Mouse (Mus musculus): Measurements from ENCODE around the gene Tmem202.

Gene Tmem202

DNA sequence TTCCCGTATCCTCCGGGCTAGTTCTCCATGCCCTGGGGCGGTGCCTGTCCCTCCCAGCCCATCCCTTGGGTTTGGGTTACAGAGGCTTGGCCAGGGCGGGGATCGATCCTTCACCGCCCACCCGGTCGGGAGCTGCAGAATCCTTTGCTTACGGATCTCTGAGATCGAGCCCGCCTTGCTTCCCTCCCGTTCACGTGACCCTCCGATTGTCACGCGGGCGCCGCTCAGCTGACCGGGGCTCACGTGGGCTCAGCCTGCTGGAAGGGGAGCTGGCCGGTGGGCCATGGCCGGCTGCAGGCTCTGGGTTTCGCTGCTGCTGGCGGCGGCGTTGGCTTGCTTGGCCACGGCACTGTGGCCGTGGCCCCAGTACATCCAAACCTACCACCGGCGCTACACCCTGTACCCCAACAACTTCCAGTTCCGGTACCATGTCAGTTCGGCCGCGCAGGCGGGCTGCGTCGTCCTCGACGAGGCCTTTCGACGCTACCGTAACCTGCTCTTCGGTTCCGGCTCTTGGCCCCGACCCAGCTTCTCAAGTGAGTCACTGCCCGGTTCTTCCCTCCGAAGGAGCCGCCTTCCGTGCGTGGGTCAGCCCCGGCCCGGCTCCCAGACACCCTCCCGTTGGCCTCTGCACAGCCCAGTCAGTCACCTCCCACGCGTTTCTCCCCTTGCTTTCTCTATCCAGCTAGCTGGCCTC lies at the start of gene Tmem202, which contains the start of gene Hexa:
Gene Tmem202 (minus strand): TSS at position 407 of the 697 bp plus-strand sequence.
Gene Hexa (plus strand): TSS at position 100 of the 697 bp plus-strand sequence.
- DNase-seq (ENCODE audit: low spot score in 2 of 2): peak; percentile 81 to 82

DNA sequence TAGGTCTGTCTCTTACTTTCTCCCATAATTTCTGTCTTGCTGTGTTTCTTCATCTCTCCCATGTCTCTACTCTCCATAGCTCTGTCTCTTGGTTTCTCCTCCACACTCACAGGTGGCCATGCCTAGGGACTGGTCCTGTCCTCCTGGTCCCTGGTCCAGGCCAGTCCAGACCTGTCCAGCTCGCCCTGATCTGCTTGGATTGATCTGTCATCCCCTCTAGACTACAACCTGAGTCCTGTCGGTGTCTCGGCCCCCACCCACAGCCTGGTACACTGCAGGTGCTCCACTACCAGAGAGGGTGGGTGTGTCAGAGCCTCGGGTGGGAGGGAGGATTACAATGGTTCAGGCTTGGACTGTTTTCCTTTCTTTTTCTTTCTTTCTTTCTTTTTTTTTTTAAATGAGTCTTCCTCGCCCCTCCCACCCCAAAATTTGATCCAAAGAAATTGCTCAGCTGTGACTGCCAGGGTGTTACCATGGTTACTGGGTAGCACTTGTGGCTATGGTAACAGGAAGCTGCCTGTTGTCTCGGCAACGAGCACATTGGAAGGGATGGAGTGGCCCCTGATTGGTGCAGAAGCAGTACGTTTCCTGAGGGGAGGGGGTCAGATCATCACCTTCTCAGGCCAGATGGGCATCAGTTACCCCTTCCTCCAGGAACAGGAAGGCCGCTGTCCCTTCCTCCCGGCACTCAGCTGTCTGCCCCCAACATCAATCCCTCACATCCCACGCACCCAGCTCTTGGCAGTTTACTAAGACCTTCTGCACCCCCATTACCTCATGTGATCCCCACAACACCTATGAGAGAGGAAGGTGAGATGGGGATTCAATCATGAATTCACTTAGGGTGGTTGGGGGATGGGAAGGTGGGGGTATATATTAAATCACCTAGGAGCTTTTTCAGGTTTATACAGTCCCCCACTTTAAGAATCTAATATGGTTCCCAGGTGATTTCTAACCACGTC lies 49.3 kb upstream of the Tmem202 start:
- DNase-seq (ENCODE audit: low spot score in 2 of 2): no peak

DNA sequence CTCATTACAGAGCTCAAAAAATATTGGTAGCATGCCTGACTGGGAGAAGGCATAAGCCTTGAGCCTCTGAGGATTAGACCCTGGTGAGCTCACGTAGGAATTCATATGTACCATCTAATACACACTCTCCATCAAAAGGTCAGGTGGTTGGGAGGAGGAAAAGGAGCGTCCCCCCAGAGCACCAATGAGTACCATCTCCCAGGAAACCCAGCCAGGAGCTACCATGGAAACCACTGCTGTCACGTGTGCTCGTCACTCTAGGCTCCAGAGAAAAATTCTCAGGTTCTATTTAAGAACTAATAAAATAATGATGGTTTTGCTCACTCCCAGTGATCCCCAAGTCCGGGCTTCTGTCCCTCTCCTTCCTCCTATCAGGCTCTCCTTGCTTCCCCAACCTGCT lies 48.6 kb upstream of the Tmem202 start:
- no peak for DNase-seq (ENCODE audit: low spot score in 2 of 2)

DNA sequence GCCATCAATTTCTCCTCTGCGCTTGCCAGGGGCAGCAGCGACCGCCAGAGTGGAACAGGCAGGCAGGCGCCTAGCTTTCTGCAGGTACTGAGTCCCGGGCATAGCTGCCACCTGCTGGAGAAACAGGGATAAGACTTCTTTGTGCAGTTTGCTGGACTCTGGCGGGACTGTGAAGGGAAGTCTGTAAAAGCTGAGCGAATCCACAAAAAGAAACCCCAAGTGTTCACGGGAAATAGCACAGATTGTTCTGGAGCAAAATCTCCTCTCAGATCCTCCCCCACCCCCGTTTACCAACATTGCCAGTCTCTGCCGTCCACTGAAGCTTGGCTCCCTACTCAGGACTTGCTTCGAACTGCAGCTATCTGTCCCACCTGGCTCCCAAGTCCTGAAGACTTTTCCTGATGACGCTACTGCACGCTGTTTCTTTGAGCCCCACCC lies 45.2 kb upstream of the Tmem202 start:
- peak; percentile 54 to 63 for DNase-seq (ENCODE audit: low spot score in 2 of 2)

DNA sequence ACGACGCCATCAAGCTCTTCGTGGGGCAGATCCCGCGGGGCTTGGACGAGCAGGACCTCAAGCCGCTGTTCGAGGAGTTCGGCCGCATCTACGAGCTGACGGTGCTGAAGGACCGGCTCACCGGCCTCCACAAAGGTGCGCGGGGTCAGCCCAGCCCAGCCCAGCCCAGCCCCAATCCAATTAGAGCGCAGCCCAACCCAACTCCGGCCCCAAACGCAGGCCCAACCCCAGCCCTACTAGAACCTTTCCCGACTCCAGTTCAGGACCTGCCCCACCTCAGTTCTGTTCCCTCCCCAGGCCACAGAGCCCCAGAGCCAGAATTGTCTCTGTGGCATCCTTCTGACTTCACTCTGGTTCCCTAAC lies 38.8 kb upstream of the Tmem202 start:
- no peak for DNase-seq (ENCODE audit: low spot score in 2 of 2)

DNA sequence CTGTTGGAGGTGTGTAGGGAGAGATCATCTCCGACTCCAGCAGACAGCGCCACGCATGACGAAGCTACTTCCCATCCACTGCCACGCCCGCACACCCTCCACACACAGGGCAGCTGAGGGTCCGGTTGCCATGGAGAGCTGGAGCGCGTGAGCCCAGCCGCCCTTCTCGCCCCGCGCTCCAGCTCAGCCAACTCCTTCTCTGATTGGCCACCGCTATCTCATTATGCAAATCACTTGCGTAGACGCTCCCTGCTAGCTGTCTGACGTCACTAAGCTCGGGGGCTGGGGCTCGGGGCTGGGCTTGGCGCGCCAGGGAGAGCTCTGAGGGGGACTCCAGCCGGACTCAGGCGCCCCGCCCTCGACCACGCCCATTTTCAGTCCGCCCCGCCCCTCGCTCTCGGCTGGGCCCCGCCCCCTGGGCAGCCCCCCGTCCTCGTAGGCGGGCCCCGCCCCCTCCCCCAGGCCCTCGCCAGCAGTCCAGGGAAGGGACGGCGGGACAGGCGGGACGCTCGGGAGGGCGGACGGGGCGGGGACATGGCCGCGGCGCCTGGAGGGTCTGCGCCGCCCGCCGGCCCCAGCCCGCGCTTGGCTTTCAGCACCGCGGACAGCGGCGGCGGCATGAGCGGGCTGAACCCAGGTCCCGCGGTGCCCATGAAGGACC lies 38.3 kb upstream of the Tmem202 start, which contains the start of gene Celf6:
Gene Celf6 (plus strand): TSS at position 74 of the 661 bp plus-strand sequence.
- DNase-seq (ENCODE audit: low spot score in 2 of 2): peak; percentile 52 to 53

DNA sequence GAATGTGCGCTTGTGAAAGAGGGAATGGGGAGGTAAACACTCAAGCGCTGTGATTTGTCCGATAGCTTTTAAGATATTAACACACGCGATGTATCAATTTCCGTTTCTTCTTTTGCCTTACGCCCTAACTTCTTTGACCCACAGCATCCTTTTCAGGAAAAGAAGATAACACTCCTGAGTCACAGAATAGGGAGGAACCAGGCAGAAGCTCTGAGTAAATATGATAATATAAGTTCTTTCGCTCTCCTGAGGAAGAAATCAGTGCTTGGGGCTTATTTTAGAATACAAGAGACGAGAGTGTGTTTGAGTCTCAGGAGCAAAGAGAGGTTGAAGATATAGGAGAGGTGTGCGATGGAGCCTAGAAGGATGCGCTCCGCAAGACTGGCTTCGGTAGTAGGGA lies 37.8 kb upstream of the Tmem202 start:
- DNase-seq (ENCODE audit: low spot score in 2 of 2): no peak

DNA sequence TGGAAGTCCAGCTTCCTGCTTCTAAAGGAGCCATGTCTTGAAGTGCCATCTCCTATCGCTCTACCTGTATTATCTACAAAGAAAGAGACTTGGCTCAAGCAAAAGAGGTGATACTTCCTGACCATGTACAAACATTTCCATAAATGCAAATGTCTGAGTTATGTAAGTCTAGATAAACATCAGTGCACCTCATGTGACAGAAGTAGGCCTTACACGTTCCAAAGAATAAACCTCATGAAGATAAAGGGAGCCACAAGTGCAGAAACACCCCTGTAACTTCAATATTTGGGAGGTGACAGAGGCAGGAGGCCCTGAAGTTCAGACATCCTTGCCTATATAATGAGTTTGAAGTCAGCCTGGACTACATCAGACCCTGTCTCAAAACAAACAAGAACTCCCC lies 32.2 kb upstream of the Tmem202 start:
- no peak for DNase-seq (ENCODE audit: low spot score in 2 of 2)

DNA sequence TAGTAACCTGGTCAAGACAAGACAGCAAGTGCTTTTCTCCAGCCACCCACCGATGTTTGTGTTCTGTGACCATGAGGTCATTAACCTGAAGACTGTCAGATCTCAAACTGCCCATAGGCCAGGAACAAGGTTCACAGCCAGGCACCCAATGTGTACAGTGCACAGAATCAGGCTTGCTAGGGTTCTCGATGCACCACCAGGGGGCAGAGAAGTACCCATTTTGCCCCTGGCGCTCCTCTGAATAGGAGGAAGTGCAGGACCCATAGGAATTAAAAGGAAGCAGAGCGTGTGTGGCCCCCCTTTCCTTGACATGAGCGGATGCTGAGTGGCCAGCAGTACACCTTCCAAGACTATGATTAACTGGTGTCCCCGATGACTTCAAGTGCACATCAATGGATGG lies 27.5 kb upstream of the Tmem202 start:
- DNase-seq (ENCODE audit: low spot score in 2 of 2): peak; percentile 53 to 57

DNA sequence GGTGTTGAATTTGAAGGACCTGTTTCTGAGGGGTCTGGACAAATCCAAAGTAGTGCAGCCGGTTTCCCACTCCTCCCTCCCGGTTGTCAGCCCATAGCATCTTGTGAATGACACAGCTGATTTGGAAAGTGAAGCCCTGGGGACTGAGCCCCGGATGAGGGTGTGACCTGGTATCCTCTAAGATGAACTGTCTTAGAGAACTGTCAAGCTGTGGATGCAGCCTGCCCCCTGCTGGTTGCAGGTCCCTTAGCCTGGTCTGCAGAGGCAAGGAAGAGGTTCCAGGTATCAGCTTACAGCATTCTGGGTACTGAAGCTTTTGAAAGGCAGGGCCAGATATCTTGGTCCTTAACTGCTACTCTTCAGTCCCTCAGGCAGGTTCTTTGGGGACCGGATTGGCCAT lies 26.0 kb upstream of the Tmem202 start:
- DNase-seq (ENCODE audit: low spot score in 2 of 2): peak; percentile 45 to 65

DNA sequence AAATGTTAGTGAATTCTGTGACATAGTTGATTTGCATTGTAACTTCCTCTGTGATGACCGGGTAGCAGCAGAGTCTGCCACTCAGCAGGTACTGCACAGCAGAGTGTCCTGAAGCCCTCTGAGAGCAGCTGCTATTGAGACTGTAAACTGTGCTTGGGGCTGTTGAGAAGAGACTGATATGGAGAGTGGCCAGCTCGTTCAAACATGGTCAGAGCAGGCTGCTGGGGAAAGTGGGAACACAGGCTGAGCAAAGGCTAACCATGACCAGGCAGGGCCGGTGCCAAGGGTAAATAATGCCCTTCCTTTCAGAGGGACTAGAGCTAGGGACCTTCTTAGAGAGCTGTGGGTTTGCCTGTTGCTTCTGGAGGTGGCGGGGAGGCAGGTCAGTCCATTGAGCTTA lies 14.1 kb upstream of the Tmem202 start:
- no peak for DNase-seq (ENCODE audit: low spot score in 2 of 2)

DNA sequence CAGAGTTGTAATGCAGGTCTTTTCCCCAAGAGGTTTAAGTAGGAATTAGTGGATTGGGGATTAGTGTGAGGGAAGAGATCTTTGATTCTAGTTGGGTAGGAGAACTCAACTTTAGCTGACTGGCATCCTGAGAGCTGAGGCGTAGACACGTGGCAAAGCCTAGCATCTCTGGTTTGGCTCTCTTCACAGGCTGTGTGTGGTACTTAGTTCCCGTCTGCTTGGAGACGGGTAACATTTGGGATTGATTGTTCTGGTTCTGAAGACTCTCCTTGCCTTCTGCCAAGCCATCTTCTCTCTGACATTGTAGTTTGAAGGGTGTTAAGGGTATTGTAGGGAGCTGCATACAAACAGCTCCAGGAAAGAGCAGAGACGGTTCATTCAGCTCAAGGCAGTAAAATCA lies 13.0 kb upstream of the Tmem202 start:
- DNase-seq (ENCODE audit: low spot score in 2 of 2): no peak

DNA sequence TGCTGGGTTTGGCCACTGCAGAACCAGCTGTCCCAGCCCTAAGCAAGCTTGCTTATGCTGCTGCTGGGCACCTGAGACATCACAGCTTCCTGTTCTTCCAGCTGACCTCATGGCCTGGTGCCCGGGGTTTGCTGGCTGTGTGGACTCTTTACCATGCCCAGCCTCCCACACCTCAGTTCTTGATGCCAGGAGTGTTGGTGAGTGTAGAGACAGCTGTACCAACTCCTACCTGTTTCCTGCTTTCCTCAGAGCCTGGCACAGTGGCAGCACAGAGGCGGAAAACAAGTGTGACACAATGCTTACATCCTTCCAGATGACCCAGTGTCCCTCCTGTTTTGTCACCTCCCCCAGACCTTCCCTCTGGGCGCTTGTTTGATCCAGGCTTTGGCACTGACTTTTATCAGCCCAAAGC lies 12.0 kb upstream of the Tmem202 start:
- DNase-seq (ENCODE audit: low spot score in 2 of 2): no peak

DNA sequence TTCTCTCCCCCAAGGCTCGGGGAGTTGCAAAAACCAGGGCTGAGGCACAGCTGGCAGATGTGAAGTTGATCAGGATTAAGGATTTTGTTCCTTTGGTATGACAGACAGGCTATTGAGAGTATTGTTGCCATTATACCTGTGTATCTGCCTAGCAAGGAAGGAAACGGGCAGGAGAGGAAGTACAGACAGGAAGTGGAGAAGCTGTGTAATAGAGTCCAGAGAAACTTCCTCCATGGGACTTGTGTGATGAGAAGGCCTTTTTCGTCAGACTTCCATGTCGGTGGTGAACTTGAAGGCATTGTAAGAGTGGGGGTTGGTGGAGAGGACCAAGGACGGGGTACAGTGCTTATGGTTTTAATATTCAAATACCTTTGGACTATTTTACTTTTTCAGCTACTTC lies 11.4 kb upstream of the Tmem202 start:
- DNase-seq (ENCODE audit: low spot score in 2 of 2): no peak

DNA sequence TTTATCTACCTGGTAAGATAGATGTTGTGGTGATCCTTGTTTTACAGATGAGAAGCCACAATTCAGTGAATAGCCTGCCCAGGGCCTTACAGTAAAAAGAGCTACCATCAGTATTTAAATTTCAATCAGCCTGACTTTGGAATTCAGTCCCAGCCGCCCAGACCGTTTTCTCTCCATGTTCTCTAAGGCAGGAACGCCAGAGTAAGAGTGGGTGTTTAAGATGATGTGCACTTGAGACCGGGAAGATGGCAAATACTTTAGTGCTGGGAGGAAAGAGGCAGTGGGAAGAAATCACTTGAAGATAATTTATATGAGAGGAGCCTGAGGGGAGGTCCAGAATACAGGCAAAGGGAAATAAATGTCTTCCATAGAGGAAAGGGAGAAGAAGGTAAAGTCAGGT lies 10.4 kb upstream of the Tmem202 start:
- DNase-seq (ENCODE audit: low spot score in 2 of 2): no peak

DNA sequence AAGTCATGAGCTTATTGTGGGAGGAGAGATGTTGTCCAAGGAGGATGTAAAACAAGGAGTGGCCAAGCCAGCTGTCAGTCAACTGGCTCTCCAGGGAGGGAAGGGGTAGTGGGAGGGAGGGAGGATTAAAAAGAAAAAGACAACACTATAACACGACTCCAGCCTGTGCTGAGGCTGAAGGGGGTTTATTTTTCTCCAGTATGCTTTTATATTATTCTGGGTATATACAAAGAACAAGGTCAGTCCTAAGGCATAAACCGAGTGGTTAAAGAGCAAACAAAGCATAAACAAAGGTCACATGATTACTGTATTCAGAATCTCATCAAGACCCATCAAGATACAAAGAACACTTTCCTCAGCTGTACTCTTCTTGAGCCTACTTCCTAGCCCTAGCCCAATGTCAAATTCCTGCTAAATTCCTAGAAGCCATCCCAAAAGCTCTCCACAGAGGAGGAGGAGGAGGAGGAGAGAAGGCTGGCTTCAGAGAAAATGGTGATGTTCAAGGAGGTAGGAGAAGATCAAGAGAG lies 9.4 kb upstream of the Tmem202 start:
- no peak for DNase-seq (ENCODE audit: low spot score in 2 of 2)

DNA sequence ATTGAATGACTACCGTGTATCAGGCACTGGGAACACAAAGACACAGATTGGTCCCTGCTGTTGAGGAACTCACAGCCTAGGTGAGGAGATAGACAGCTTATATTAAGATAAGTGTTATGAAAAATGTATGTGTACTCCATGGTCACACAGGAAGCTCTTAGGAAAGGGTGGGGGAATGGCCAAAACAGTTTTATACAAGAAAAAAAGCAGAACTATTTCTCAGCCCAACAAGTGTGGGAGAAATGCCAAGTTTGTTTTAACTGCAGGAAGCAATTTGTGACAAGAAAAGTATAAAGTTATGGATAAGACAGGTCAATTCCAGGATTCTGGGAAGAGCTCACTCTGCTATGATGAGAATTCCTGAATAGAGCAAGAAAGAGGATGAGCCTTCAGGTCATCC lies 8.2 kb upstream of the Tmem202 start:
- DNase-seq (ENCODE audit: low spot score in 2 of 2): no peak

DNA sequence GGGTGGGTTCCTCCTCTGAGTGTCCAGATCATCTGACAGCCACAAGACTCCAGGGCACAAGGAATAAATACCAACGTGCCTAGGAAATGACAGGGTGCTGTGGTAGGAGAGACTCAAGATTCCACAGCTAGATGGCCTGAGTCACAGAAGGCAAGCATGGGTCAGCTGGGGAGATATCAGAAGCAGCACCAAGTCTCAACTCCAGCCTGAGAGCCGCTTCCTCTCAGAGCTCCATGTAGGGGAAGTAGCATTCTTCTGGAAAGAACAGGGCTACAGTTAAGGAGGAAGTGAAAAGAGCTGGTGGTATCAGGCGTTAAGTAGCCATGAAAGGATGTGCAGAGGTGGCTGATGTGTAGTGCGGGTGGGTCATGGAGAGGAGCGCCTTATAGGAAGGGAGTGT lies 5.1 kb upstream of the Tmem202 start:
- DNase-seq (ENCODE audit: low spot score in 2 of 2): peak in 1 of 2 experiments; percentile 42

DNA sequence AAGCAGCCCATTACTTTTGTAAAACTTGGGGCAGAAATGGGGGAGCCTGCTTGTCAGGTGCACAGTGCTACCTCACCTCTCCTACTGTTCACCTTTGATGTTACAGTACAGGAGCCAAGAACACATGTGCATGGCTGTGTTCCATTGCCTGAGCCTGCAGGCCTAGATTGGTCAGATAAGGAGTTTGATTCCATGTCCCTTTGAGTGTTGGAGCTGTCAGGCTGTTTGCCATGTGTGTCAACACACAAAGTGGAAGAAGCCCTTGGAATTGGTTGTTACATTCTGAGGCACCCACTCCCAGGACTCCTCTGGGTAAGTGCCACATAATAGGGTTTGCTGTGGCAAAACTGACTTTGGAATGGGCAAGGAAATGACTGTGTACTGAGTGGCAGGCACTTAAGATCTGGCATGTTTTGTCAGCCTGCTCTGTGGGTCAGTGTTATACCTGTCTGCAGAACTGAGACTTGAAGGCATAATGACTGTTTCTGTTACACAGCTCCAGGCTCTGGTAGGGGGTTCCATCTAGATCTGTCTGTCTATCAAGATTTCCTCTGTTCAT lies 3.2 kb upstream of the Tmem202 start:
- DNase-seq (ENCODE audit: low spot score in 2 of 2): no peak

DNA sequence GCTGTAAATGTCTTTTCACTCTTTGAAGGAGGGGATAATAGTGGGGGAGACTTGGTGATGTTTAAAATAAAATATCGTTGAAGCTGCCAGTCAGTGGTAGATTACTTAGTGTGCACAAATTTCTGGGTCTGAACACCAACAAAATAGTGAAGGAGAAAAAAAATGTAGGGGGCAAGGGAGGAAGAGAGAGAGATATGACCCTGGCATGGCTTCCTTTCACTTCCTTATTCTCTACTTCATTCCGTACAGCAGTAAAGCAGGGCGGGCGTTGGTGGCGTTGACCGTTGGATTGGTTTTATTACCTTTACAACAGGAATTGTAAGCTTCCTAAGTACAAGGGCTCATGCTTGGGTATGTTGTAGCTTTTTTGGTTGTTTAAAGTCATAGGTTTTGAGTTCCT lies 2.0 kb upstream of the Tmem202 start:
- no peak for DNase-seq (ENCODE audit: low spot score in 2 of 2)

DNA sequence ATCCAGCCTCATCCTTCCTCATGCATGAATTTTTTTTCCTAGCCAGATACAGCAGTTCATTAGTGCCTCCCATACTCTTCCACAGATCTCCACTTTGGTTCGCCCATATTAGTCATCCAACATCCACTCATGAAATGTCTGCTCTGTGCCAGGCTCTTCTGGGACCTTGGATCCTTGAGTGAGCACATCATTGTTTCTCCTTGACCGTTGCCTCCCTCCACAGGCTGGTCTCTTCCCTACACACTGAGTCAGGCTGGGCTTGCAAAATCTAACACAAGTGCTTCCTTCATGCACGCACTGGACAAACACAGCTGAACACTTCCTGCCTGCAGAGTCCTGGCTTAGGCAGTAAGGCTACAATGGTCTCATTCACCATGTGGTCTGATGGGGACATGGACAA lies 2.0 kb downstream of the Tmem202 start:
- peak in 1 of 2 experiments; percentile 49 for DNase-seq (ENCODE audit: low spot score in 2 of 2)

DNA sequence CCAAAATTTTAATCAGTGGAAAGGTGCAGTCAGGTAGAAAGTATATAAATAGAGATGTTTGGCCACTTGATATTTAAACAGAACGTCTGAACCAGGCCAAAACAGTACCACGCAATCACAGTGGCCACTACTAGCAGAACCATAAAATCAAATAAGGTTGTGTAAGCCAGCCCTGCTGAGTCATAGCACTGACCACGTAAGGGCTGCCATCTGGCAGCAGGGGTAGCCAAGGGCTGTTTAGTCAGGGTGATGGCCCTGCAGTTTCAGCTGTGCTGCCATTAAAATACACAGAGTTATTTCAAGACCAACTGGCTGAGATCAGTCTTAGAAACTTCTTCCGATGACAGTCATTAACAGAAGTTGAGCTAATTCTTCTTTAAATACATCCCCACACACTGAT lies 5.8 kb downstream of the Tmem202 start:
- peak; percentile 68 to 75 for DNase-seq (ENCODE audit: low spot score in 2 of 2)
